Mouse (Mus musculus) lung, postnatal 25 days (tissue): ENCODE results near the gene Ccnd3.

Experiments
- DNase-seq: peaks from one replicate; pipeline ENCODE4 v3.0.0; 2022; ENCODE audit warnings: low spot score

The Ccnd3 gene

DNA sequence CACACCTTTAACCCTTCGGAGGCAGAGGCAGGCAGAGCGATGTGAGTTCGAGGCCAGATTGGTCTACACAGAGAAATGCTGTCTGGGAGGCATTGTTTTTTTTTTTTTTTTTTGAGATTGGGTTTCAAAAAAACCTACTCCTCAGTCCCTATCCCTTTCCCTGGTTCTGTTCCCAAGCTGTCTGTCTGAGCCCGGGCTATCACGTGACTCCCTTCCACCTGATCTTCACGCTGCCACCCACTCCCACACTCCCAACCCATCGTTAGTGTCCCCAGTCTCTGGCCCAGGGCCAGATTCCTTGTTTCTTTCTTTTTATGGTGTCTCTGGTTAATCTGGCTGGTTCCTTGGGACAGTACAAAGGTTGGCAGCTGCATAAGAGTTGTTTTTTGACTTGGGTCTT lies 46.2 kb downstream of the Ccnd3 start:
- no peak for DNase-seq

DNA sequence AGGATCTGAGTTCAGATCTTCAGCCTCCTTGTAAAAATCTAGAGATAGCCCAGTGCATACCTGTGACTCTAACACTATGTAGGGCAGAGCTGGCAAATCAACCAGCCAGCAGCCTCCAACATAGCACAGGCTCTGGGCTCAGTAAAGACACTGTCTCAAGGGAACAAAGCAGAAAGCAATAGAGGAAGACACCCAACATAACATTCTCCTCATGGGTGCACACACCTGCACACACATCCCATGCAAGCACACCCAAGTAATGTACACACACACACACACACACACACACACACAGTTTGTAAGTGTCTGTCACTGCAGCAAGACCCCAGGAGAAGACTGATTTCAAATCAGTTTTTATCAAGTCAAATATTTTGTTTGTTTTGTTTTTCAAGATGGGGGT lies 48.1 kb downstream of the Ccnd3 start:
- no peak for DNase-seq

DNA sequence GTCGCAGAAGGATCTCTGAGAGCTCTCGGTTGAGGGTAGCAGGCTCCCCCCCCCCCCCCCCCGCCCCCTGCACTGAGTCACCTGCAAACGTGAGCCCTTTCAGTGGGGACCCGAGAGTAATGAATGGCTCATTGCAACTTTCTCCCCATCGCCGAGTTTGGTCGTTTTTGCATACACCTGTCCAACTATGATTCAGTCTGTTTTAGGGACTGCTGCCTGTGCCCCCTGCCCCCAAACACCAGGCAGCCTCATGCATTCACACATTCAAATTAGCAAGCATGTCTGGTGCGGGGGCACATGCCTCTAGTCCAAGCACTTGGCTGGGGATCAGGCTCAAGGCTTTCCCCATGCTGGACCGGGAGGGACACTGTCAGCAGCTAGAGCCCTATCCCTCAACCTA lies 49.8 kb downstream of the Ccnd3 start:
- DNase-seq = no peak

DNA sequence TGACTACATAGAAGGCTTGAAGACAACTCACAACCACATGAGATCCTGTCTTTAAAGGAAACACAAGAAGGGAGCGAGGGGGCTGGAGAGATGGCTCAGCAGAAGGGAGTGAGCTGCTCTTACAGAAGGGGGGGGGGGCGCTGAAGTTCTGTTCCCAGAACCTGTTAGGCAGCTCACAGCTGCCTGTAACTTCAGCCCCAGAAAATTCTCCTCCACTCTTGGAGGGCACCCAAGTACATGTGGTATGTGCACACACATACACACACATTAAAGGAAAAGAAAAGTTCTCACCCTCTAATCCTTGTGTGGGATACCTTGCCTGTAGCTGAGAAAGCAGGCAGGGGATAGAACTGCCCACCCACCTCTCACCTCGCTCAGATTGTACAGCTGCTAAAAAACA lies 52.3 kb downstream of the Ccnd3 start:
- peak; percentile 27 for DNase-seq

DNA sequence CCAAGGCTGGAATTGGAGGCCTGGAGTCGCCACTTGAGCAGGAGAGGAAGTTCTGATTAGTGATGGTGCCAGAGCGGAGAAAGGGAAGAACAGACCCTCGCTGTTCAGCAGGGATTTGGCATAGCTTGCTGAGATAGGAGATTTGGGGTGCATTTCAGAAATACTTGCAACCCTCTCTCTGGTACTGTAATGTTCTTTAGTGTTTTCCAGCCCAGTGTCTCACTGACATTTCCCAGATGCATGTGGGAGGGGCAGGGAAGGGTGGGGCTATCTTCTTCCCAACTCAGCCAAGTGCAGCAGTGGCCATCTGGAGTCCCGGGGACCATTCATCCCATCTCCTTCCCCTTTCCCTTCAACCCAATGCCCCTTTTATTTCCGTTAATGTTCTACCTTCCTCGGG lies 54.9 kb downstream of the Ccnd3 start:
- DNase-seq = no peak

DNA sequence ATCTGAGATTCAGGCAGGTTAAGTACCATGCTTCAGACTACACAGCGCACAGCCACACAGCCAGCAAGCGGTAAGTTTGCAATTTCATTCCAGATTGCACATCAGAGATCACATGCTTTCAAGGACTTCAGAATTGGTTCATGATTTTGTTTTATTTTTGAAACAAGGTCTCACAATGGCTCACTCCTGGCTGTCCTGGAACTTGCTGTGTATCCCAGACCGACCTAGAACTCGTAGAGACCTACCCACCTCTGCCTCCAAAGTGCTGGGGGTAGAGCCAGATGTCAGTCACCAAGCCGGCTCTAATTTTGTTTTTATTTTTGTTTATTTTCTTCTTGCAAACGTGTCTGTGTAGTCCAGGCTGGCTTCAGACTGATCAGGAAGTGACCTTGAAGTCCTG lies 58.0 kb downstream of the Ccnd3 start:
- no peak for DNase-seq

DNA sequence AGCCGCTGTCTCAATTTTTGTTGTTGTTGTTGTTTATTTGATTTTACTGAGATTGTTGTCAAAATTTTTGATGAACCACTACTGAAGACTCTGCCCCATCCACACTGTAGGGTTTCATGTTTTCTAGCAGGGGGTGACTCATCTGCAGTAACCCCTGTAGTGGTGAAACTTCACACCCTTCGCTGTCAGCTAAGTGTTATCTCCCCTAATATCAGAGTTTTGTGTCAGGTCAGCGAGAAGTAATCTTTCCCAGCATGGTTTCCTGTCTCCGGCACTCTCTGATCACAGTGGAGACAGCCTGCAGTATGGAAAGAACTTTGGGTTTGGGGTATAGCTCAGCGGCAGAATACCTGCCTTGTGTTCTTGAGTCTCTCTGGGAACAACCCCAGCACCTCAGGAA lies 59.8 kb downstream of the Ccnd3 start:
- no peak for DNase-seq

DNA sequence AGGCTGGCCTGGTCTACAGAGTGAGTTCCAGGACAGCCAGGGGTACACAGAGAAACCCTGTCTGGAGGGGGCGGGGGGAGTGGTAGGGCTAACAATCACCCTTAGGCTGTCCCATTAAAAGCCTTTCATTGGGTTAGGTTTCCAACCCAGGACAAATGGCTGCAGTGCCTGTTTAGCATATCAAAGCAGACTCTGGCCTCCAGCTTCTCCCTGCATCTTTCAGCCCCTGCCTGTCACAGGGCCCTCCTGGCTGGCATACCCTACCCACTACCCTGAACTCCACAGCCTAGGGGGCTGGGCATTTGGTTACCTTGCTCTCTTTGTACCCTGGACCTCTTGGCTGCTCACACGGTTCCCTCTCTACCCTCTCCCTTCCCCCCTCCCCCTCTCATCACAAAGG lies 61.3 kb downstream of the Ccnd3 start:
- no peak for DNase-seq

DNA sequence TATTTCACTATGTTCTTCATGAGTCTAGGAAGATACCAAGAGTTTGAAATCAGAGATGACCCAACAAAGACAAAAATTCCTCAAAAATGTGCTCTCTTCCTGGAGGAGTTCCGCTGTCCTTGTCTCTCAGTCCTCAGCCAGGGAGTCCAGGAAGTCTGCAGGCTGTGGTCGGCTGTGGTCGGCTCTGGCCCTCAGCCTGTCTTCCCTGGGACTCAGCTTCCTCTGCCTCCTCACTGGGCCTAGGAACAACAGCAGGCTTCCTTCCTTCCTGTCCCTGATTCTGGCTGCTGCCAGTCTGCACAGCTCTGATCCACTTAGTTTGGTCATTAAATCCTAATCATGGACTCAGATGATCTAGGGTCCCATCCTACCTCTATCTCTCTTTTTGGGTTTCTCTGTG lies 62.4 kb downstream of the Ccnd3 start:
- peak; percentile 43 for DNase-seq

DNA sequence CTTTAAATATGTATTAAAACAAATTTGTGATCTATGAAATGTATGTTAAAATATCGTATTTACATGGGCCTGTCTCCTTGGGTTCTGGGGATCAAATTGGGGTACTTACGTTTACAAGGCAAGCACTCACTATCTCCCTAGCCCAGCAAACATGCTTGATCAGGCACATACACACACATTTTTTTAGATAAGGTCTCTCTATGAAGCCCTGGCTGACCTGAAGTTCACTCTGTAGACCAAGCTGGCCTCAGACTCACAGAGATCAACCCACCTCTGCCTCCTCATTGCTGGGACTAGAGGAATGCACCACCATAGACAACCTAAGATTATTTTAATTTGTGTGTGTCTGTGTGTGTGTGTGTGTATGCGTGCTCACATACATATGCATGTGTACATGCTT lies 63.5 kb downstream of the Ccnd3 start:
- DNase-seq = no peak

DNA sequence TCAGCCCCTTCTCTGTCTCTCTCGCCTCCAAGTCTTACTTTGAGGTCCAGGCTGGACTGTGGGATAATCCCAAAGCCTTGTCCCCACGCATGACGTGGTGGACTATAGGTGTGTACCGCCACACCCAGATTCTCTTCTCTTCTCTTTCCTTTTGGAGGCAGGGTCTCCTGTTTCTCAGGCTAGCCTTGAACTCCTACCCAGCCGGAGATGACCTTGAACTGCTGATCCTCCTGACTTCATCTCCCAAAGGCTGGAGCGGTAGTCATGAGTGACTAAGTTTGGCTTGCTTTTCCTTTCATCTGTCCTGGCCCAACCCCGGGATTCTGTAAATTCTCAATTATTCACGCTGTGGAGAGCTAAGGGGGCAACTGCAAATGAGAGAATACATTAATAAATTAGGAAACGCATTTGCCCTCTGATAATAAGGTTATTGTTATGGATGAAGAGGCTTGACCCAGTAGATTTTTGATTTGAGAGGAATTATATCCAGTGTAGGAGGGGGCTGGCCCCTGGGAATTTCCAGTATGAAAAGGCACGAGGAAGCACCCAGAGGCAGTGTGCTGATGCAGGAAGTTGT lies 64.2 kb downstream of the Ccnd3 start:
- no peak for DNase-seq

DNA sequence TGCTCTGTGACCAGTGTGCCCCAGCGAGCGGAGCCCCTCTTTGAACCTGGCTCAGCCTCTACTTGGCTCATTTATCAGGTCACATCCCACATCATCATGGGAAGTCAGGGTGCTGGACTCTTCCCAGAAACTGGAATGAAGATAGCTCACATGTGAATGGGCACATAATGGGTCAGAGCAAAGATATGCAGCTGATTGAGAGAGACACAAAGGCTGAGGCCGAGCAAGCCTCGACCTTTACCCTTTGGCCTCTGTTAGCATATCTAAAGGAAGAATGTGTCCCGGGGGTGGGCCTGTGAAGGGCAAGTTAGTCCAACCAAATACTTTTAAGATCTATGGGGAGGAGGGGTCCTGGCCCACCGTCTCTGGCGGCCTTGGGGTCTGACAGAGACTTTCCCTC lies 66.8 kb downstream of the Ccnd3 start:
- DNase-seq = no peak

DNA sequence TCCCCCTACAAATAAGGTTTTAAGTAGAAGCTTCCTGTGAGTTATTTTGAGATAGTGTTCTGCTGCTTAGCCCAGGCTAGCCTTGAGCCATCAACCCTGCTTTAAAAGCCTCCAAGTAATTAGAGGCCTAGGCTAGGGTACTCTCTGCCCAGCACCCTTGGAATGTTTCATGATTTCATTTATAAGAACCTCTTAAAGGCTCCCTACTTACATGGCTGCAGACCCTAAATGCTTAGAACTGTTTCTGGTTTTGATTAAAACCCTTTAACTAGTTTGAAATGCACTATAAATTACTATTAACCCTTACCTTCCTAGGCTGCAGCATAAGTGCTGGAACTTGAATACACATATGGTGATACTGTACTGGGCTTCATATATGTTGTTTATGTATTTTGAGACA lies 67.6 kb downstream of the Ccnd3 start:
- no peak for DNase-seq

DNA sequence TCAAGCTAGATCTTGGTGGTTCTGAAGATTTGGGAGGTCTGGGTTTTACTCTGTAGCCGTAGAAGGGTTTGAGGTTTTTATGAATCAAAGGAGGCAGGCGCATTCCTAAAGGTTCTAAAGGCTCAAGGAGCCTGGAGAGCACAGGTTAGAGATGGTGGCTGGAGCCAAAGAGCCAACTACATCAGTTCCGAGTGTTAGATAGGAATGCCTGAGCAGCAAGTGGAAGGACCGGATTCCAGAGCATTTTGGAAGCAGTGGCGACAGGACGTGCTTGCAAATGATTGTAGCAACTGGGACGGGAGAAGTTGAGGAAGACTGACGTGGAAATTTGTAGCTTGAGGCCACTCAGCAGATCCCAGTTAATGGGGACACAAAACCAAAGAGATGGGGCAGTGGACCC lies 69.2 kb downstream of the Ccnd3 start:
- peak; percentile 73 for DNase-seq

DNA sequence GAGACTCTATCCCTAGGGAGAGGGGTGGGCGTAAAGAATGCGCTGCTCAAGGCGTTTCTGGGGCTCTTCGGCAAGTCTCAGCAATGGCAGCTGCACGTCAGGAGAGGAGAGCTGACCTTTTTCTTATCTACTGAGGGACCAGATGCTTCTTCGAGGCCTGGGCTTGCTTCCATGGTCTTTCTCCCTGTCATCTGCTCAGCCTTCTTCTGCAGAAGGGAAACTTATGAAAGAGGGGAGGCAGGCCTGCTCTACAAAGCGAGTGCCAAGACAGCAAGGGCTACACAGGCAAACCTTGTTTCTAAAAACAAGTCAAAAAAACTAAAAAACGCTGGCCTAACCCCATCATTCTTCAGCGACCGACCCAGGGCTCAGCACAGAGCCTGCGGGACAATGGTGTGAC lies 70.0 kb downstream of the Ccnd3 start:
- no peak for DNase-seq

DNA sequence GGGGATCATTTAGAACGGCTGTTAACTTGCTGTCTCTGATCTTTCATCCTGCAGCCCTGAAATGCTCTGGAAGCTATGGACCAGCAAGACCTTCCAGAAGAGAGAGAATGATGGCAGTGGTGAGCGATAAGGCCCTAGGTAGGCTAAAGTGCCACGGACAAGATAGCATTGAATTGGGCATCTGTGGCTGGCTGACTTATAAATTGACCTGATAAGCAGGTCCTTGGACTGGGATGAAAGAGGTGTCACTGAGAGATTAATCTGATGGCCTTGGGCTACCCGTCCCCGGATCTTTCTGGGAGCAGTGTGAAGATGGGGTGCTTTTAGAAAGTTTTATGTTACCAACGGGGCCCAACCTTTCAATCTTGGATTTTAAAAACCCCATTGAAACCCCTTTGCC lies 73.8 kb downstream of the Ccnd3 start:
- no peak for DNase-seq

DNA sequence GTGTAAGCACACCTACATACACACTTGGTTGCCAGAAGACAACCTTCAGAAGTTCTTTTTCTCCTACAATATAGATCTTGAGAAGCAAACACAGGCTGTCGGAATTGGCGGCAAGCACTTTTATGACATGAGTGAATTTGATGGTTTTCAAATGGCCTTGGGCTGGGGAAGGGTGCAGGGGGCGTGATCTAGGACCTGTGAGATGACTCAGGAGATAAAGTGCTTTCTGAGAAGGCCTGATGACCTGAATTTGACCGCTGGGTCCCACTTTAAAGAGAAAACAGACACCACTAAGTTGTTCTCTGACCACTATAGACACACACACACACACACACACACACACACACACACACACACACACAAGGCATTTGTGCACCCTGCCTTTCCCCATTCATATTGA lies 76.1 kb downstream of the Ccnd3 start:
- DNase-seq = no peak

DNA sequence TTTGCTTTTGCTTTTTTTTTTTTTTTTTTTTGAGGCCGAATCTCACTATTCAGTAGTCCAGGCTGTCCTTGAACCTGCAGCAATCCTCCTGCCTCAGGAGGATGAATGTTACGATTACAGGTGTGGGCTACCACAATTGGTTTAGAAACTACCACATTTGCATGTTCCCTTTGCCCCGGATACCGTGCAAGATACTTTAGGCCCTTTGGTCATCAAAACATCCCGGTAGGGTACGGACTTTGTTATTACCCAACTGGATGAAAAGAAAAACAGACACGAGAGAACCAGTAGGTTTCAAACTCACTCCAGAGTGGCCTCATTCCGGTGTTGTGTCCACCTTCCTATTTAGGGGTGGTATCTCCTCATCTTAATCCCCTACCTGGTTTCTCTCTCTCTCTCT lies 83.7 kb downstream of the Ccnd3 start:
- no peak for DNase-seq

DNA sequence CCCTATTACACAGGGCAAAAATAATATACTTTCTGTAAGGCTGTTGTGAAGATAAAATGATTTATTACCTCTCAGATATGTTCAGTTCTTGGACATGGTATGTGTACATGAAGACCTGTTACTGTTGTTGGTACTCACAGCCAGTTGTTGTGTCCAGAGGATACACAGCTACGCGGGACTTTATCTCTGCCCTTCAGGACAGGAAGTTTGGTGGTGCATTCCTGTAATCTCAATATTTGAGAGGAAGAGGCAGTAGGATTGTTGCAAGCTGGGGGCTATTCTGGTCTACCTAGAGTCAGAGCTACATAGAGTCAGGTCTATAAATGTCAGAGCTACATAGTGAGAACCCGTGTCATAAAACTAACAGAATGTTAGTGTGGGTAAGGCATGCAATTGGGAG lies 86.2 kb downstream of the Ccnd3 start:
- no peak for DNase-seq

DNA sequence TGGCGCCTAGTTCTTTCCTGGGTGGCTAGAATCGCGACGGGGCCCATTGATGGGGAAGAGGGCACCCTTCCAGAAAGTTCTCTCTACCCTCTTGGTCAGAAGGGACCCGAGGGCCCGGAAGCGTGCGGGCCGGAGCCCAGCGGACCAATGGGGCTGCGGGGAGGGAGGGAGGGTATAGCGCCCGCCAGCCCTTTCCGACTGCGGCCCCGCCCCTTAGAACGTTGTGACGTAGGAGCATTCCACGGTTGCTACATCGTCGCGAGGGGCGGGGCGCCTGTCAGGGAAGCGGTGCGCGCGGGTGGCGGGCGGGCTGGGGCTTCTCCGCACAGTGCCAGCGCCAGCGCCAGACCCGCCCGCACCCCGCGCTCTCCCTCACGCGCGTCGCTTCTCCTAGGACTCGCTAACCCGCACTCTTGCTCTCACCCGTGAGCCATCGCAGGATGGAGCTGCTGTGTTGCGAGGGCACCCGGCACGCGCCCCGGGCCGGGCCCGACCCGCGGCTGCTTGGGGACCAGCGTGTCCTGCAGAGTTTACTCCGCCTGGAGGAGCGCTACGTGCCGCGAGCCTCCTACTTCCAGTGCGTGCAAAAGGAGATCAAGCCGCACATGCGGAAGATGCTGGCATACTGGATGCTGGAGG lies 88.5 kb downstream of the Ccnd3 start:
- peak; percentile 95 for DNase-seq

DNA sequence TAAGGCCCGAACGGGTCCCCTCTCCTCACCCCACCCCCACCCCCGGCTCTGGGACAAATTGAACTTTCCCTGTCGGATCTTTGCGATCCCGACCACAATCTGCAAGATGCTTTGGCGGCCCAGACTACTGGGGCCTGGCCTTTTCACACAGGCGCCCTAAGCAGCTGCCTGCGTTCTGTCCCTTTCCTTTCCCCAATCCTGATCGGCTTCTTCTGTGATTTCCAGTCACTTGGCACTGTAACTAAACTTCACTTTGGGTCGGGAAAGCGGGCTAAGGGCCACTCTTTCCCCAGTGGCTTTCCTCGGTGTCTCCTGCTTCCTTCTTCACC lies 89.0 kb downstream of the Ccnd3 start:
- no peak for DNase-seq

DNA sequence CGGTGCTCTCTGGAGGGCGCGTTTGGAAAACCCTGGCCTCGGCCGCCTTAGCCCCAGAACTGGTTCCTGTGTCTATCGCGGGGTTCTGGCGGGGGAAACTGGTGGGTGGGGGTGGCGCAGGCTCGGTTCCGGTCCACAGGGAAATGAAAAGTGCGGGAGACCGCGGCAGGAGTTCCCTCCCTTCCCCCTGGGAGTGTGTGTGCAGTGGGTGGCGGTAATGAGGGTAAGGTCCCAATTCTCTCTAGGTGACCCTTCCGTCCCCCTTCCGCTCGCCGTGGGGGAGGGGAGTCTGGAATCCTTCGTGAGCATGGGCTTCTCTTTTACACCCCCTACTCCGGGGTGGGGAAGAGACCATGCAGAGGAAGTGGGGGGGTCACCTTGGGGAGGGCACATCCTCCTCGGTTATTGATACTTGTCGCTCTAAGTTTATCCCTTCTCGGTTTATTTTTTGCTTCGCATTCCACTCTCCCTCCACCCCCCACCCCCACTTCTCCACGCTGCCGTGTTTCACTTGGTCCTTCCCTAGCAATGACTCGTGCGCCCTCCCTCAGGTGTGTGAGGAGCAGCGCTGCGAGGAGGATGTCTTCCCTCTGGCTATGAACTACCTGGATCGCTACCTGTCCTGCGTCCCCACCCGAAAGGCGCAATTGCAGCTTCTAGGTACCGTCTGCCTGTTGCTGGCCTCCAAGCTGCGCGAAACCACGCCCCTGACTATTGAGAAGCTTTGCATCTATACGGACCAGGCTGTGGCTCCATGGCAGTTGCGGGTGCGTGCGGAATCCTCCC lies 89.5 kb downstream of the Ccnd3 start:
- DNase-seq = no peak

DNA sequence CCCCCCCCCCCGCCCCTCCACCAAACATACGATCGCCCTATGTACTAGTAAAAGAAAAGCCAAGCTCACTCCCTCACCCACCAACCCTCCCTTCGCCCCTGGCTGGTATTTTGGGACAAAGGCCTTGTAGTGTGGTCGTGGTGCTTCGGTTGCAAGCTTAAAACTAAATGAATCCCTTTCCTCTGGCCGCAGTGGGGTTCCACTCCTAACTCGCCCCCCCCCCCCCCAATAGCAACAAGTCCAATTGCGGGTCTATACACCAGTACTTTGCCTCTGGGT lies 90.1 kb downstream of the Ccnd3 start:
- DNase-seq = no peak
